Comparison of ENCODE assay signal across 8 mouse cellular contexts in genomic region chr6:83711067-83711675, GRCm38 (mm10). TPM values are rescaled to one million over a fixed set of nuclear protein-coding genes. Genes with fewer than 3 reads are reported as not detected.
A peak's percentile ranks its signal among the peaks of the same experiment; 100 is the strongest.
DNase-seq lines count a peak whose midpoint lies in the region; ATAC-seq and TF ChIP-seq lines count a peak whose summit lies in the region.

TSS of gene Vax2 (plus strand) at chr6:83711264.

- no peaks in the 10 kb centered on the region for H3K9me3 ChIP-seq in embryonic facial prominence, embryonic 15.5 days (replicated peaks)
- no peaks in the 10 kb centered on the region for H3K9me3 ChIP-seq in heart, postnatal 0 days (replicated peaks; ENCODE audit: control insufficient read depth, low read length)

- H3K4me1 ChIP-seq in embryonic facial prominence, embryonic 15.5 days = peaks cover 35% of the 10 kb centered on the region
- H3K4me1 ChIP-seq in heart, postnatal 0 days (ENCODE audit: control insufficient read depth, insufficient read depth) = peaks cover 9% of the 10 kb centered on the region
- peaks cover 35% of the 10 kb centered on the region for H3K4me1 ChIP-seq in testis, adult 2 months (ENCODE audit: control insufficient read depth, insufficient read depth, low read length)

- H3K27me3 ChIP-seq in embryonic facial prominence, embryonic 15.5 days = peaks cover 98% of the 10 kb centered on the region
- H3K27me3 ChIP-seq in heart, postnatal 0 days (ENCODE audit: control insufficient read depth, insufficient read depth, low read length) = peaks cover 100% of the 10 kb centered on the region
- no peaks in the 10 kb centered on the region for H3K27me3 ChIP-seq in testis, adult 2 months (ENCODE audit: control insufficient read depth, insufficient read depth, low read length)

- H3K4me2 ChIP-seq in embryonic facial prominence, embryonic 15.5 days (replicated peaks) = peak within 1 kb of the TSS; percentile 77
- H3K4me2 ChIP-seq in heart, postnatal 0 days (ENCODE audit: low read depth, low read length) = peak within 1 kb of the TSS; percentile 62

- under 1% methylated on average over 45 of the region's 46 CpGs for WGBS in embryonic facial prominence, embryonic 15.5 days
- WGBS in heart, postnatal 0 days = under 1% methylated on average over 45 of the region's 46 CpGs

- TF ChIP-seq POLR2A in testis, adult 2 months (IDR thresholded peaks at IDR 0.05; ENCODE audit: control insufficient read depth, low read depth, low read length) = no peak

- H3K9ac ChIP-seq in embryonic facial prominence, embryonic 15.5 days = no peak within 1 kb of the TSS
- no peak within 1 kb of the TSS for H3K9ac ChIP-seq in heart, postnatal 0 days (replicated peaks; ENCODE audit: low read depth, low read length)

- peak within 1 kb of the TSS; percentile 45 for H3K4me3 ChIP-seq in embryonic facial prominence, embryonic 15.5 days (replicated peaks)
- peak within 1 kb of the TSS; percentile 46 for H3K4me3 ChIP-seq in heart, postnatal 0 days (ENCODE audit: low read depth, low read length)
- H3K4me3 ChIP-seq in testis, adult 2 months (ENCODE audit: control insufficient read depth, low read depth, low read length) = peak within 1 kb of the TSS; percentile 84

- no peak for TF ChIP-seq EP300 in heart, postnatal 0 days (IDR thresholded peaks at IDR 0.05; ENCODE audit: low read depth)

- no peak for TF ChIP-seq CTCF in heart, postnatal 0 days (IDR thresholded peaks at IDR 0.05; ENCODE audit: low read depth)
- no peak for TF ChIP-seq CTCF in testis, adult 2 months (IDR thresholded peaks at IDR 0.05; ENCODE audit: control insufficient read depth, insufficient read depth, insufficient replicate concordance, low read depth, low read length)

- no peaks in the 10 kb centered on the region for H3K36me3 ChIP-seq in embryonic facial prominence, embryonic 15.5 days
- H3K36me3 ChIP-seq in heart, postnatal 0 days (replicated peaks; ENCODE audit: control insufficient read depth, insufficient read depth, low read length) = no peaks in the 10 kb centered on the region
- no peaks in the 10 kb centered on the region for H3K36me3 ChIP-seq in testis, adult 2 months (ENCODE audit: control insufficient read depth, insufficient read depth, low read length)

- no peak within 1 kb of the TSS for H3K27ac ChIP-seq in embryonic facial prominence, embryonic 15.5 days (replicated peaks)
- no peak within 1 kb of the TSS for H3K27ac ChIP-seq in heart, postnatal 0 days (ENCODE audit: low read depth)
- no peak within 1 kb of the TSS for H3K27ac ChIP-seq in testis, adult 2 months (ENCODE audit: control insufficient read depth, insufficient read depth, low read depth, low read length)

- DNase-seq in thymus, adult 18-20 months = peak; percentile 27 to 34
- no peak for DNase-seq in thymus, postnatal 0 days (ENCODE audit: low spot score)
- no peak for DNase-seq in heart, postnatal 0 days (ENCODE audit: low spot score)
- peak; percentile 71 to 85 for DNase-seq in kidney, postnatal 25 days
- no peak for DNase-seq in layer of hippocampus, adult 11-12 months (ENCODE audit: low spot score)

- ATAC-seq in embryonic facial prominence, embryonic 15.5 days (ENCODE audit: insufficient number of reproducible peaks, low FRiP score, low TSS enrichment, low read depth) = peak; percentile 78
- peak; percentile 75 for ATAC-seq in heart, postnatal 0 days (ENCODE audit: insufficient read depth, low read depth)
- peak; percentile 63 for ATAC-seq in megakaryocyte progenitor cell, adult 5-6 weeks (replicated peaks; ENCODE audit: poor library complexity)

RNA-seq across cellular contexts. Expression of gene Vax2, which starts in this region (rescaled TPM):
- polyA plus RNA-seq in thymus, postnatal 0 days (2015; fragmentation: Nextera tagmentation; extraction: Ambion mirVana) = not detected in 2 replicates
- 0.17 and 0.49 TPM in 2 replicates for polyA plus RNA-seq in embryonic facial prominence, embryonic 15.5 days (2015; fragmentation: Nextera tagmentation; extraction: Ambion mirVana)
- not detected in 2 replicates for total RNA-seq in heart, postnatal 0 days (2014; rRNA removed; ENCODE audit: low replicate concordance)
- not detected in 2 replicates for polyA plus RNA-seq in heart, postnatal 0 days (2015; fragmentation: Nextera tagmentation; extraction: Ambion mirVana)
- total RNA-seq in megakaryocyte progenitor cell, adult 5-6 weeks (2015) = not detected in 2 replicates
- not detected in 2 replicates for total RNA-seq in megakaryocyte progenitor cell, adult 5-6 weeks (2017)
- 2.1 TPM in 2 replicates for polyA plus RNA-seq in testis, adult 2 months (2012; rRNA removed)

Comparison
In these comparisons a context has a peak if more than half of its experiments do, and no peak if none do; other contexts are left out.
1. DNase-seq: peak in thymus, adult 18-20 months (2 of 2) and kidney, postnatal 25 days (2 of 2); none in thymus, postnatal 0 days (single experiment), heart, postnatal 0 days (single experiment) and layer of hippocampus, adult 11-12 months (single experiment).
2. Peak in ATAC-seq, H3K4me3 ChIP-seq and H3K4me2 ChIP-seq in embryonic facial prominence, embryonic 15.5 days; RNA of the gene not detected or under 1 TPM.
3. Peak in ATAC-seq, H3K4me3 ChIP-seq and H3K4me2 ChIP-seq in heart, postnatal 0 days; RNA of the gene not detected or under 1 TPM.
4. Peak in ATAC-seq in megakaryocyte progenitor cell, adult 5-6 weeks; RNA of the gene not detected or under 1 TPM.
5. Peak in every context shown above with its lines, with median percentiles within 50 percentile points of each other: ATAC-seq and H3K4me3 ChIP-seq.